Mouse (Mus musculus) right cerebral cortex, postnatal 36 days (tissue): ENCODE results near the gene Kcnj9.

ENCODE experiments used
- DNase-seq, 2 experiments: peaks; one replicate each; pipeline ENCODE4 v3.0.0; 2022; ENCODE audit warnings: low spot score in 2 of 2, mixed read lengths in 1 of 2

The Kcnj9 gene

GRCm38 (mm10) chr1:172329131-172329530 lies at the start of gene Kcnj9:
Gene Kcnj9, minus strand, starts transcription at chr1:172329318.
- peak; percentile 74 to 92 for DNase-seq

- no peak for DNase-seq
Measured at GRCm38 (mm10) chr1:172376758-172377458, 47.8 kb upstream of the Kcnj9 start.

GRCm38 (mm10) chr1:172376198-172376667 lies 47.1 kb upstream of the Kcnj9 start, which contains the start of gene Pigm:
Gene Pigm, plus strand, starts transcription at chr1:172376546.
- peak; percentile 96 to 98 for DNase-seq

- DNase-seq = no peak
Measured at GRCm38 (mm10) chr1:172368768-172369418, 39.8 kb upstream of the Kcnj9 start.

- peak in 1 of 2 experiments; percentile 48 for DNase-seq
Measured at GRCm38 (mm10) chr1:172364684-172365083, 35.6 kb upstream of the Kcnj9 start.

GRCm38 (mm10) chr1:172358341-172358740 lies 29.2 kb upstream of the Kcnj9 start:
- no peak for DNase-seq

GRCm38 (mm10) chr1:172357550-172357949 lies 28.4 kb upstream of the Kcnj9 start:
- no peak for DNase-seq

GRCm38 (mm10) chr1:172355336-172355735 lies 26.2 kb upstream of the Kcnj9 start:
- no peak for DNase-seq

- no peak for DNase-seq
Measured at GRCm38 (mm10) chr1:172352453-172352852, 23.3 kb upstream of the Kcnj9 start.

GRCm38 (mm10) chr1:172352001-172352400 lies 22.9 kb upstream of the Kcnj9 start:
- DNase-seq = no peak

- DNase-seq = peak; percentile 64 to 69
Measured at GRCm38 (mm10) chr1:172349916-172350812, 21.0 kb upstream of the Kcnj9 start.

- no peak for DNase-seq
Measured at GRCm38 (mm10) chr1:172349504-172349903, 20.4 kb upstream of the Kcnj9 start.

GRCm38 (mm10) chr1:172347382-172347781 lies 18.3 kb upstream of the Kcnj9 start:
- DNase-seq = no peak

- no peak for DNase-seq
Measured at GRCm38 (mm10) chr1:172346707-172347106, 17.6 kb upstream of the Kcnj9 start.

- DNase-seq = no peak
Measured at GRCm38 (mm10) chr1:172344820-172345219, 15.7 kb upstream of the Kcnj9 start.

GRCm38 (mm10) chr1:172343914-172344313 lies 14.8 kb upstream of the Kcnj9 start:
- no peak for DNase-seq

GRCm38 (mm10) chr1:172342729-172343128 lies 13.6 kb upstream of the Kcnj9 start:
- DNase-seq = peak in 1 of 2 experiments; percentile 49

GRCm38 (mm10) chr1:172341386-172341785 lies 12.3 kb upstream of the Kcnj9 start:
- DNase-seq = no peak

- DNase-seq = peak in 1 of 2 experiments; percentile 59
Measured at GRCm38 (mm10) chr1:172340729-172341321, 11.7 kb upstream of the Kcnj9 start, which contains the start of gene Kcnj10. Gene Kcnj10, plus strand, starts transcription at chr1:172341210.

- DNase-seq = no peak
Measured at GRCm38 (mm10) chr1:172337411-172338185, 8.5 kb upstream of the Kcnj9 start.

- no peak for DNase-seq
Measured at GRCm38 (mm10) chr1:172335804-172336203, 6.7 kb upstream of the Kcnj9 start.
